Mouse (Mus musculus) ES-E14 (cell line): ENCODE data around the gene Igfbp3. TPM values are rescaled to one million over a fixed set of nuclear protein-coding genes. Genes with fewer than 3 reads are reported as not detected.

Experiments used
- DNase-seq: peaks from one replicate; pipeline ENCODE4 v3.0.0-alpha.2; 2013; ENCODE audit warnings: low read depth, low spot score
- H3K27ac ChIP-seq: 2 replicates; pipeline ENCODE4 v1.5.1; 2012; ENCODE audit warnings: low read depth, mild to moderate bottlenecking, low read length, moderate library complexity, mixed read lengths; ENCODE audit not compliant: poor library complexity, insufficient read depth, severe bottlenecking
- H3K36me3 ChIP-seq: 2 replicates; pipeline ENCODE4 v1.6.1; 2012; ENCODE audit warnings: mild to moderate bottlenecking, low read length, moderate library complexity, mixed read lengths; ENCODE audit not compliant: control insufficient read depth, poor library complexity, insufficient read depth, severe bottlenecking
- H3K4me1 ChIP-seq, 2 experiments: fragments of 150-350 bp in 1 of 2; sonication (generic) in 1 of 2; 2 replicates each; pipeline ENCODE4 v1.6.1; 2012; ENCODE audit warnings: low read length in 2 of 2, mild to moderate bottlenecking in 1 of 2, mixed read lengths in 1 of 2; ENCODE audit not compliant: control insufficient read depth in 2 of 2, insufficient read depth in 2 of 2, poor library complexity in 1 of 2
- H3K4me3 ChIP-seq, 2 experiments: fragments of 150-350 bp in 1 of 2; sonication (generic) in 1 of 2; 2 replicates each; pipeline ENCODE4 v1.5.1; 2012; ENCODE audit warnings: low read length in 2 of 2, low read depth in 1 of 2, mild to moderate bottlenecking in 1 of 2, mixed read lengths in 1 of 2; ENCODE audit not compliant: insufficient read depth in 1 of 2, poor library complexity in 1 of 2, severe bottlenecking in 1 of 2
- H3K9ac ChIP-seq: 2 replicates; pipeline ENCODE4 v1.6.1; 2012; ENCODE audit warnings: low read depth, mild to moderate bottlenecking, low read length, mixed read lengths; ENCODE audit not compliant: poor library complexity, insufficient read depth, severe bottlenecking
- H3K9me3 ChIP-seq: fragments of 150-350 bp; sonication (generic); 2 replicates; pipeline ENCODE4 v1.6.1; 2012; ENCODE audit warnings: low read depth, mild to moderate bottlenecking, low read length; ENCODE audit not compliant: control insufficient read depth, insufficient read depth
- CHD2 ChIP-seq: IDR thresholded peaks from 2 replicates; pipeline ENCODE4 v1.6.1; 2014; ENCODE audit warnings: mild to moderate bottlenecking, low read depth, low read length, inconsistent platforms
- HCFC1 ChIP-seq: IDR thresholded peaks from 2 replicates; pipeline ENCODE4 v1.6.1; 2012; ENCODE audit warnings: low read length, inconsistent platforms, borderline replicate concordance; ENCODE audit not compliant: insufficient read depth
- MAFK ChIP-seq: IDR thresholded peaks from 2 replicates; pipeline ENCODE4 v1.6.1; 2014; ENCODE audit warnings: mild to moderate bottlenecking, low read depth, low read length, inconsistent platforms; ENCODE audit not compliant: insufficient read depth
- ZC3H11A ChIP-seq: IDR thresholded peaks from 2 replicates; pipeline ENCODE4 v1.6.1; 2012; ENCODE audit warnings: low read depth, mild to moderate bottlenecking, inconsistent platforms, low read length, borderline replicate concordance
- ZNF384 ChIP-seq: IDR thresholded peaks from 2 replicates; pipeline ENCODE4 v1.6.1; 2012; ENCODE audit warnings: low read depth, low read length, inconsistent platforms
- in situ Hi-C, 2 experiments: fragments of 600-800 bp; cut with MboI; formaldehyde crosslinking; loops; one replicate each; pipeline ENCODE4 v1.15.1; 2025; ENCODE audit warnings: low sequenced_read_pairs in 2 of 2, inconsistent platforms in 1 of 2; ENCODE audit not compliant: unreplicated experiment in 2 of 2
- total RNA-seq: library from RNA; depleted of rRNA; stranded (reverse); fragments of 300-350 nt; gene quantifications from 2 replicates; pipeline ENCODE4 v1.2.3, GENCODE M21; 2012

The Igfbp3 gene
- total RNA-seq, 1 experiment = 53.5 TPM

GRCm38 (mm10) chr11:7178724-7179123 lies 35.0 kb downstream of the Igfbp3 start:
- no peak for DNase-seq
- Histone ChIP-seq H3K9ac (no peak overlapping the region), H3K4me1 (no peaks in the 10 kb centered on the region), H3K9me3 (no peaks in the 10 kb centered on the region), H3K27ac (no peak overlapping the region), H3K4me3 (no peak overlapping the region), H3K36me3 (no peaks in the 10 kb centered on the region)
- TF ChIP-seq HCFC1 (no peak), CHD2 (no peak), ZNF384 (no peak), ZC3H11A (no peak), MAFK (no peak)
- in situ Hi-C loops = loop anchor here in 1 of 2 experiments (10.0 kb wide), 1 partner anchor 524 kb away; the partner anchor contains the start of gene Ramp3

- in situ Hi-C loops = loop anchor here (10.0 to 25.0 kb wide), 2 partner anchors 511 to 519 kb away; partner anchors contain the start of gene Ramp3 (in 2 of the 2)
Observed at GRCm38 (mm10) chr11:7173664-7174063, 40.1 kb downstream of the Igfbp3 start.

GRCm38 (mm10) chr11:7169645-7170044 lies 44.1 kb downstream of the Igfbp3 start:
- no peak overlapping the region for H3K27ac ChIP-seq
- no peaks in the 10 kb centered on the region for H3K36me3 ChIP-seq
- no peak overlapping the region for H3K4me3 ChIP-seq
- in situ Hi-C loops = loop anchor here (10.0 to 25.0 kb wide), 2 partner anchors 507 to 515 kb away; partner anchors contain the start of gene Ramp3 (in 2 of the 2)
- no peaks in the 10 kb centered on the region for H3K4me1 ChIP-seq
- no peaks in the 10 kb centered on the region for H3K9me3 ChIP-seq
- TF ChIP-seq CHD2 = no peak
- no peak for TF ChIP-seq ZC3H11A
- no peak for TF ChIP-seq HCFC1
- no peak for TF ChIP-seq MAFK
- no peak overlapping the region for H3K9ac ChIP-seq
- no peak for DNase-seq

More at GRCm38 (mm10) chr11:7173664-7174063, 40.1 kb downstream of the Igfbp3 start:
- no peak overlapping the region for H3K27ac ChIP-seq
- no peaks in the 10 kb centered on the region for H3K36me3 ChIP-seq
- TF ChIP-seq HCFC1 (no peak), ZNF384 (no peak), ZC3H11A (no peak), CHD2 (no peak), MAFK (no peak)
- H3K9ac ChIP-seq = no peak overlapping the region
- no peaks in the 10 kb centered on the region for H3K9me3 ChIP-seq
- DNase-seq = no peak
- no peaks in the 10 kb centered on the region for H3K4me1 ChIP-seq
- no peak overlapping the region for H3K4me3 ChIP-seq

- no peaks in the 10 kb centered on the region for H3K36me3 ChIP-seq
- H3K4me1 ChIP-seq = peaks cover 0 to 3% of the 10 kb centered on the region in 2 experiments; a peak in 1 of 4 replicates
- TF ChIP-seq ZC3H11A = no peak
- no peak for TF ChIP-seq CHD2
- TF ChIP-seq HCFC1 = no peak
- no peak for TF ChIP-seq MAFK
- no peak for TF ChIP-seq ZNF384
- H3K9ac ChIP-seq = no peak overlapping the region
- H3K27ac ChIP-seq = no peak overlapping the region
- no peak overlapping the region for H3K4me3 ChIP-seq
- in situ Hi-C loops = loop anchor here in 1 of 2 experiments (25.0 kb wide), 1 partner anchor 502 kb away; the partner anchor contains the start of gene Ramp3
- no peaks in the 10 kb centered on the region for H3K9me3 ChIP-seq
- DNase-seq = no peak
Observed at GRCm38 (mm10) chr11:7164416-7164815, 49.3 kb downstream of the Igfbp3 start.

GRCm38 (mm10) chr11:7161502-7162174 lies 52.1 kb downstream of the Igfbp3 start:
- H3K9me3 ChIP-seq = no peaks in the 10 kb centered on the region
- no peaks in the 10 kb centered on the region for H3K36me3 ChIP-seq
- TF ChIP-seq MAFK = no peak
- TF ChIP-seq ZC3H11A = peak; percentile 29; the same call in 1 of the 2 replicates
- in situ Hi-C loops = loop anchor here in 1 of 2 experiments (25.0 kb wide), 1 partner anchor 499 kb away; the partner anchor contains the start of gene Ramp3
- peak; percentile 62 for DNase-seq
- no peak overlapping the region for H3K9ac ChIP-seq
- no peak overlapping the region for H3K27ac ChIP-seq
- no peak overlapping the region for H3K4me3 ChIP-seq
- H3K4me1 ChIP-seq = peaks cover 0 to 3% of the 10 kb centered on the region in 2 experiments; a peak in 1 of 4 replicates
